Mouse (Mus musculus) embryo, embryonic 11.5 days (tissue): Measurements from ENCODE around the gene Dido1.
A peak's percentile ranks its signal among the peaks of the same experiment; 100 is the strongest.
"Not testable (repeated sequence)": the region's sequence is repeated elsewhere in the genome, so short reads cannot be mapped to it uniquely, and the experiment has no call there.

Experiments
- DNase-seq: peaks from one replicate; pipeline ENCODE4 v3.0.0-alpha.2; 2012; ENCODE audit warnings: low read depth, low spot score

The Dido1 gene

GRCm38 (mm10) chr2:180724585-180725413 is 15.0 kb upstream of the Dido1 start, which contains the start of gene Slc17a9:
Slc17a9 (plus strand) TSS chr2:180725263.
- no peak for DNase-seq

- no peak for DNase-seq
Observed at GRCm38 (mm10) chr2:180723865-180724264, 14.1 kb upstream of the Dido1 start.

- not testable (repeated sequence) for DNase-seq
Observed at GRCm38 (mm10) chr2:180722748-180723147, 12.9 kb upstream of the Dido1 start.

- no peak for DNase-seq
Observed at GRCm38 (mm10) chr2:180712037-180712689, 2.4 kb upstream of the Dido1 start.

GRCm38 (mm10) chr2:180711527-180711926 is 1.7 kb upstream of the Dido1 start:
- DNase-seq, result no peak

- no peak for DNase-seq
Observed at GRCm38 (mm10) chr2:180710276-180711155, 717 bp upstream of the Dido1 start.

- no peak for DNase-seq
Observed at GRCm38 (mm10) chr2:180709023-180709922, 526 bp downstream of the Dido1 start.

- DNase-seq, result no peak
Observed at GRCm38 (mm10) chr2:180705975-180706374, 3.8 kb downstream of the Dido1 start.

- no peak for DNase-seq
Observed at GRCm38 (mm10) chr2:180705066-180705465, 4.7 kb downstream of the Dido1 start.

GRCm38 (mm10) chr2:180704591-180704990 is 5.2 kb downstream of the Dido1 start:
- no peak for DNase-seq

- DNase-seq, result no peak
Observed at GRCm38 (mm10) chr2:180703645-180704359, 6.0 kb downstream of the Dido1 start.

- DNase-seq, result no peak
Observed at GRCm38 (mm10) chr2:180703175-180703574, 6.6 kb downstream of the Dido1 start.

GRCm38 (mm10) chr2:180702701-180703149 is 7.1 kb downstream of the Dido1 start:
- no peak for DNase-seq

- peak; percentile 82 for DNase-seq
Observed at GRCm38 (mm10) chr2:180701767-180702621, 7.8 kb downstream of the Dido1 start.

GRCm38 (mm10) chr2:180701053-180701766 is 8.6 kb downstream of the Dido1 start:
- no peak for DNase-seq

GRCm38 (mm10) chr2:180700457-180700856 is 9.3 kb downstream of the Dido1 start:
- DNase-seq, result no peak

- DNase-seq, result no peak
Observed at GRCm38 (mm10) chr2:180695176-180695575, 14.6 kb downstream of the Dido1 start.

GRCm38 (mm10) chr2:180692630-180693029 is 17.2 kb downstream of the Dido1 start:
- DNase-seq, result no peak
